Mouse (Mus musculus) stomach, embryonic 14.5 days (tissue): ENCODE measurements around the gene Enpp5. TPM values are rescaled to one million over a fixed set of nuclear protein-coding genes. Genes with fewer than 3 reads are reported as not detected.

Experiments used
- ATAC-seq: fragments of 200-750 bp; cut with Nextera tagmentation; 2 replicates; pipeline ENCODE4 v1.8.0; 2017; ENCODE audit warnings: low read depth, moderate TSS enrichment; ENCODE audit not compliant: insufficient number of reproducible peaks, insufficient read depth, low FRiP score
- H3K27ac ChIP-seq: fragments of 300-500 bp; sonication (generic); 2 replicates; pipeline ENCODE4 v1.5.1; 2014; ENCODE audit warnings: mild to moderate bottlenecking, low read length, moderate library complexity, mixed read lengths
- H3K27me3 ChIP-seq: fragments of 300-500 bp; sonication (generic); 2 replicates; pipeline ENCODE4 v1.6.1; 2014; ENCODE audit warnings: low read length, control low read depth, mixed read lengths; ENCODE audit not compliant: control insufficient read depth, insufficient read depth
- H3K36me3 ChIP-seq: fragments of 300-500 bp; sonication (generic); 2 replicates; pipeline ENCODE4 v1.6.1; 2014; ENCODE audit warnings: mild to moderate bottlenecking, control low read depth, low read length, moderate library complexity, mixed read lengths; ENCODE audit not compliant: control insufficient read depth, insufficient read depth
- H3K4me1 ChIP-seq: fragments of 300-500 bp; sonication (generic); 2 replicates; pipeline ENCODE4 v1.6.1; 2014; ENCODE audit warnings: low read length, control low read depth, mixed read lengths; ENCODE audit not compliant: control insufficient read depth, insufficient read depth
- H3K4me2 ChIP-seq: fragments of 300-500 bp; sonication (generic); replicated peaks from 2 replicates; pipeline ENCODE4 v1.6.1; 2014; ENCODE audit warnings: low read depth, low read length, control low read depth
- H3K4me3 ChIP-seq: fragments of 300-500 bp; sonication (generic); 2 replicates; pipeline ENCODE4 v1.5.1; 2014; ENCODE audit warnings: low read depth, low read length, control low read depth
- H3K9ac ChIP-seq: fragments of 300-500 bp; sonication (generic); replicated peaks from 2 replicates; pipeline ENCODE4 v1.6.1; 2014; ENCODE audit warnings: low read depth, mild to moderate bottlenecking, control low read depth, low read length, moderate library complexity, mixed read lengths
- H3K9me3 ChIP-seq: fragments of 300-500 bp; sonication (generic); 2 replicates; pipeline ENCODE4 v1.6.1; 2016; ENCODE audit warnings: low read depth, low read length, control low read depth; ENCODE audit not compliant: control insufficient read depth
- WGBS: fragments of 180-500 bp; shearing (Covaris S2); extraction: QIAGEN DNeasy Blood & Tissue Kit; methylation state at CpG from one replicate; pipeline ENCODE4 v1.1.7; 2014; 5-methylcytosine and 5-hydroxymethylcytosine counted together
- polyA plus RNA-seq: library from polyadenylated mRNA; unstranded; fragments of >200 nt; fragmentation: Nextera tagmentation; extraction: Ambion mirVana; gene quantifications from 2 replicates; pipeline ENCODE4 v1.2.1, GENCODE M21; 2014

The Enpp5 gene
- polyA plus RNA-seq, 1 experiment from 2014 or later: 19.9 TPM

DNA sequence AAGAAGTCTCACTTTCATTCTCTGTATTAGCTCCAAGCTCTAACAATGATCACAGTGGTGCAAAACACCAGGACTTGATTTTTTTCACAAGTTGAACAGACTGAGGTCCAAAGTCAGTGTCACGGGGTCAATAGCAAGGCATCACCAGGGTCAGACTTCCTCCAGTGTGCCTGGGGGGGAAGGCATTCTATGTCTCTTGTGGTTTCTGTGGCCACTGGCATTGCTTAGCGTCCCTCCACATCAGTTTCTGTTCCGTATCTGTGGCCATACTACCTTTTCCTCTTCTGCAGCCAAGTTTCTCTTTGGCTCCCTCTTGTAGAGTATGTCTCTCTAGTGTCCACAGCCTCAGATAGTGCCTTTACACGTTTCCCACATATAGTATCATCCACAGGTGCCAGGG, 25.2 kb upstream of the Enpp5 start:
- no peaks in the 10 kb centered on the region for H3K27me3 ChIP-seq
- no peaks in the 10 kb centered on the region for H3K4me1 ChIP-seq
- no peak overlapping the region for H3K27ac ChIP-seq
- H3K9me3 ChIP-seq: no peaks in the 10 kb centered on the region
- H3K36me3 ChIP-seq: no peaks in the 10 kb centered on the region
- H3K4me3 ChIP-seq: no peak overlapping the region
- no peak overlapping the region for H3K9ac ChIP-seq
- WGBS: 73% methylated on average over 4 of the region's 4 CpGs
- H3K4me2 ChIP-seq: no peak overlapping the region
- ATAC-seq: no peak

DNA sequence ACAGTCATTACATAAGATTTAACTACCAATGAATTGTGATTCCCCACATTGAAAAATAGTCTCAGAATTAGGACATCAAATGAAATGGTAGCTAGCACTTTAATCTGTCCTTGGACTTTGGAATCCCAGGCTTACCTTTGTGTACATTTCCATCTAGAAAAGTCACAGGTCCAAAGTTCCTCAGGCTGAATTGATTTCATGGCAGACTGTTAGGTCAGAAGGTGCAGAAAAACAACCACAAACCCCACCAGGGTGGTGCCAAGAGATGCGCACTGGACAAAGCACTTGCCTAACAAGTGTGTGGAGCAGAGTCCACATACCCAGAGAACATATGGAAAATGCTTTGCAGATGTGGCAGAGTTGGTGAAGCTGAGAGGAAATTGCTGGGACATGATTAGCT, 21.5 kb upstream of the Enpp5 start:
- Histone ChIP-seq H3K9ac (no peak overlapping the region), H3K36me3 (no peaks in the 10 kb centered on the region), H3K9me3 (no peaks in the 10 kb centered on the region), H3K27me3 (no peaks in the 10 kb centered on the region), H3K27ac (no peak overlapping the region), H3K4me2 (no peak overlapping the region), H3K4me3 (no peak overlapping the region), H3K4me1 (no peaks in the 10 kb centered on the region)
- 79% methylated on average over 1 of the region's 1 CpGs for WGBS
- ATAC-seq: no peak

DNA sequence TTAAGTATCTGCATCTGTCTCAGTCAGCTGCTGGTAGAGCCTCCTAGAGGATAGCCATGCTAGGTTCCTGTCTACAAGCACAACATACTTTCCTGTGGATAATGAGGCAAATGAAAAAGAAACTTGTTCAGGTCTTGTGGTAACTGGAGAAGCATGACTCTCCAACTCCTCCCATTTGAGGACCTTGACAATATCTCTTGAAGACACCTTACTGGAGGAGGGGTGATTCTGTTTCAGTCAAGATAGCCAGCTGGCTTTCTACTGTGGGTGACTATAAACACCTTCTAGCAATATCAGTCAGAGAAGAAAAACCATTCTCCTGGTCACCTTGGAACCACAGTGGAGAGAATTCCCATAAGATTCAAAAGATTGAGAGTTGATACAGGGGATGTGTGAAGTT, 20.5 kb upstream of the Enpp5 start:
- no peak overlapping the region for H3K27ac ChIP-seq
- no peaks in the 10 kb centered on the region for H3K4me1 ChIP-seq
- no peak overlapping the region for H3K4me3 ChIP-seq
- H3K9ac ChIP-seq: no peak overlapping the region
- no peak overlapping the region for H3K4me2 ChIP-seq
- no peaks in the 10 kb centered on the region for H3K9me3 ChIP-seq
- no peak for ATAC-seq
- no peaks in the 10 kb centered on the region for H3K36me3 ChIP-seq
- no peaks in the 10 kb centered on the region for H3K27me3 ChIP-seq

DNA sequence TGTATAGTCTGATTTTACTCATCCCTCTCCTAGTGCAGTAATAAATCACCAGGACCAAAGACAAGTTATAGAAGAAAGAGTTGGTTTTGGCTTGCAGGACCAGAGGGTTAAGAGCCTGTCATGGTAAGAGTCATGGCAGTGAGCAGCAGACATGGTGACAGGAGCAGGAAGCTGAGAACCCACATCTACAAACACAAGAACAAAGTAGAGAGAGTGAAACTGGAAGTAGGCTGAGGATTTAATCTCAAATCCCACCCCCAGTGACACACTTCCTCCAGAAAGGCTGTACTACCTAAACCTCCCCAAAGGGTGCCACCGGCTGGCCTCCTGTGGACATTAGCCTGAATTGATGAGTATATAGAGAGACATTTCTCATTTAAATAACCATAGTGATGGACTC, 17.8 kb upstream of the Enpp5 start:
- no peak for ATAC-seq
- H3K36me3 ChIP-seq: no peaks in the 10 kb centered on the region
- H3K27me3 ChIP-seq: no peaks in the 10 kb centered on the region
- no peak overlapping the region for H3K9ac ChIP-seq
- H3K9me3 ChIP-seq: no peaks in the 10 kb centered on the region
- no peak overlapping the region for H3K4me2 ChIP-seq
- H3K27ac ChIP-seq: no peak overlapping the region
- 94% methylated on average over 1 of the region's 1 CpGs for WGBS
- no peaks in the 10 kb centered on the region for H3K4me1 ChIP-seq
- H3K4me3 ChIP-seq: no peak overlapping the region

DNA sequence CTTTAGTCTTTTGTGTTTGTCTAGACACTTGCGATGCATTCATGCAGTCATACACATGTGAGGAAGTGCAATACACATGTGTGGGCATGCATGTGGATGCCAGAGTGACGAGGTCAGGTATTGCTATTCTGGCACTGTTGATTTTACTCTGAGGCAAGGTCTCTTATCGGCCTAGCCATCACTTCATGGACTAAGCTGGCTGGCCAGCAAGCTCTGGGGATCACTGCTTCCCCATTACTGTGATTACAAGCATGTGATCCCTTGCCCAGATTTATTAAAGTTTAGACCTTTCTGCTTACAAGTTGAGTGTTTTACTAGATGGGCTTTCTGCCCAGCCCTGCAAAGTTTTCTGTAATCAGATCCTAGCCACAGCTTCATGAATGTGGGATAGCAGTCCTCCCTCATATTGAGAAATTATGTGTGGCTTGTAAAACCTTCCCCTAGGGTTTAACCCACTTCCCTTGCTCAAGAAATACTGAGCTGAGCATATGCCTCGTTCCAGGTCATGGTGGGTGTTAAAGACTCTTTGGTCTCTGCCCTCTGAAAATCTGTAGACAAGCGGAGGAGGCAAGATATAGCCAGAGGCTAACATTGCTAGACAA, 17.2 kb upstream of the Enpp5 start:
- 74% methylated on average over 5 of the region's 5 CpGs for WGBS
- ATAC-seq: no peak
- H3K27ac ChIP-seq: no peak overlapping the region

DNA sequence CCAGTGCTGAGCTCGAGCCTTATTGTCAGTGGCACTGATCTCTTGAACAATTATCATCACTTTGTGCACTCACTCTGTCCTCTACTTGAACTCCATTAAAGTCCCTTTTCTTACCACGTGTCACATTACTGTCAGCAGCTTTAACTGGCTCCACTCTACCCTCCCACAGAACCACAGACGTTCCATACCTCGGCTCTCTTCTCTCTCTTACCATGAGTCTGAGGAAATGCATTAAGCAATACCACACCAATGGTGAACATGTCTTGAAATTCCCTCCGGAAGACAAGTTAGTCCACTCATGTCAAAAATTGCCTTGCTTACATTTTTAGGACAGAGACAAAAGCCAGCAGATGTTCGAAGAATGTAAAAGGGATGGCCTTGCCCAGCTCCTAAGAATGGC, 9.7 kb upstream of the Enpp5 start:
- Histone ChIP-seq H3K36me3 (no peaks in the 10 kb centered on the region), H3K9ac (no peak overlapping the region), H3K4me3 (no peak overlapping the region), H3K27me3 (no peaks in the 10 kb centered on the region), H3K9me3 (no peaks in the 10 kb centered on the region), H3K4me1 (no peaks in the 10 kb centered on the region), H3K4me2 (no peak overlapping the region), H3K27ac (no peak overlapping the region)
- WGBS: 74% methylated on average over 6 of the region's 6 CpGs
- ATAC-seq: no peak

More for the DNA sequence above, 17.2 kb upstream of the Enpp5 start:
- no peaks in the 10 kb centered on the region for H3K27me3 ChIP-seq
- no peaks in the 10 kb centered on the region for H3K9me3 ChIP-seq
- H3K36me3 ChIP-seq: no peaks in the 10 kb centered on the region
- H3K4me2 ChIP-seq: no peak overlapping the region
- H3K4me1 ChIP-seq: no peaks in the 10 kb centered on the region
- H3K9ac ChIP-seq: no peak overlapping the region
- H3K4me3 ChIP-seq: no peak overlapping the region

DNA sequence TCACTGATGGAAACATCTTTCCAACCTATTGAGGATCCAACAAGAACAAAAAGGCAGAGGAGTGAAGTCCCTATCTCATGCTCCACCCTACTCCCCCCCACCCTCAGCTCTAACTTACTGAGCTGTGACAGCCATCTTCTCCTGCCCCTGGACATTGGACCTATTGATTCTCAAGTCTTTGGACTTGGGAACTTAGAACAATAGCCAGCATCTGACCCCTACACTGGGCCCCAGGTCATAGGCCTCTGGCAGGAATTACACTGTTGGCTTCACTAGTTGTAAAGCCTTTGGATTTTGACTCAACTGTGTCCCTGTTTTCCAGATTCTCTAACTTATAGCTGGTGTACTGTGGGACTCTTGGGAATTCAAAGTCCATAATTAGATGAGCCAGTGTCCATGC, 6.9 kb upstream of the Enpp5 start:
- Histone ChIP-seq H3K36me3 (no peaks in the 10 kb centered on the region), H3K4me1 (no peaks in the 10 kb centered on the region), H3K4me2 (no peak overlapping the region), H3K4me3 (no peak overlapping the region), H3K27me3 (no peaks in the 10 kb centered on the region), H3K9me3 (no peaks in the 10 kb centered on the region), H3K9ac (no peak overlapping the region), H3K27ac (no peak overlapping the region)
- no peak for ATAC-seq

DNA sequence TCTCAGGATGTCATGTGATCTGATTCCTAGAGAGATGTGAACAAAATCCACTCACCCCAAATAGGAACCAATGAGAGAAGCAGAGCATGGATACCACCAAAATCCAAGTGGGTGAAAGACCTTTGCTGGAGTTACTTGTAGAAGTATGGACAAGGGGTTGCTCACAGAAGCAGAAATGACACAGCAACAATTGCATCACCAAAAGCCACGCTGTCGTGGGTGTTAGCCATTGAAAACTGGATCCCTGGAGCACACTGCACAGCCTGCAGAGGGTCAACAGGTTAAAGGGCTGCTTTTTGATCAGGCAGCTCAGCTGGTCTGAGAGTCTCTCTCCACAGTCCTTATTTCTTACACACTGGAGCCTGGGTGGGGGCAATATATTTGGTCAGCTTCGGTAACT, 3.0 kb upstream of the Enpp5 start:
- no peak overlapping the region for H3K9ac ChIP-seq
- no peaks in the 10 kb centered on the region for H3K36me3 ChIP-seq
- 69% methylated on average over 3 of the region's 3 CpGs for WGBS
- no peaks in the 10 kb centered on the region for H3K9me3 ChIP-seq
- no peak for ATAC-seq
- H3K4me2 ChIP-seq: no peak overlapping the region
- H3K27ac ChIP-seq: no peak overlapping the region
- H3K4me1 ChIP-seq: no peaks in the 10 kb centered on the region
- no peak overlapping the region for H3K4me3 ChIP-seq
- H3K27me3 ChIP-seq: no peaks in the 10 kb centered on the region

DNA sequence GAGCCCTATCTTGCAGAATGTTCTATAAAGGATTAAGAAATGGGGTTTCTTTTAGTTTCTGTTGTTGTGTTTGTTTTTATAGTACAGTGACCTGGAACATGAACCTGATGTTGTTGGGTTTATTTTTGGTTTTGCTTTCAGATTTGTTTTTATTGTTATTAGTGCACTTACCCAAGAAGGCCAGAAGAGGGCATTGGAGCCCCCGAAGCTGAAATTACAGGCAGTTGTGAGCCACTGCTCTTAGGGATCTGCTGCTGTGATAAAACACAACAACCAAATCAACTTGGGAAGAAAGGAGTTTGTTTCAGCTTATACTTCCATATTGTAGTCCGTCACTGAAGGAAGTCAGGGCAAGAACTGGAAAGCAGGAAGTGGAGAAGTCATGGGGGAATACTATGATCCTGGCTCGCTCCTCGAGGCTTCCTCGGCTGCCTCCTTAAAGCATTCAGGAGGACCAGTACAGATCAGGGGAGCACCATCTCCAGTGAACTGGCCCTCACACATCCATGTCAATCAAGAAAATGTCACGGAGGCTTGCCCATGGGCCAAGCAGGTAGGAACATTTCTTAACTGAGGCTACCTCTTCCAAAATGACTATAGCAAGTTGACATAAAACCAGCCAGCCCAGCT, 2.4 kb upstream of the Enpp5 start:
- no peaks in the 10 kb centered on the region; the same call in 1 of the 2 replicates for H3K36me3 ChIP-seq
- H3K27ac ChIP-seq: no peak overlapping the region
- no peak overlapping the region for H3K9ac ChIP-seq
- H3K27me3 ChIP-seq: no peaks in the 10 kb centered on the region
- no peak overlapping the region for H3K4me2 ChIP-seq
- H3K9me3 ChIP-seq: no peaks in the 10 kb centered on the region
- no peaks in the 10 kb centered on the region for H3K4me1 ChIP-seq
- no peak overlapping the region for H3K4me3 ChIP-seq
- no peak for ATAC-seq
- WGBS: 59% methylated on average over 6 of the region's 6 CpGs
